Mouse (Mus musculus): Measurements from ENCODE around the gene Atp1b2. TPM values are rescaled to one million over a fixed set of nuclear protein-coding genes. Genes with fewer than 3 reads are reported as not detected.
"Not testable (repeated sequence)": the region's sequence is repeated elsewhere in the genome, so short reads cannot be mapped to it uniquely, and the experiment has no call there.

Gene Atp1b2
- total RNA-seq (2022), result 100 to 1,000 TPM; 386 to 493 (median 443) TPM

DNA sequence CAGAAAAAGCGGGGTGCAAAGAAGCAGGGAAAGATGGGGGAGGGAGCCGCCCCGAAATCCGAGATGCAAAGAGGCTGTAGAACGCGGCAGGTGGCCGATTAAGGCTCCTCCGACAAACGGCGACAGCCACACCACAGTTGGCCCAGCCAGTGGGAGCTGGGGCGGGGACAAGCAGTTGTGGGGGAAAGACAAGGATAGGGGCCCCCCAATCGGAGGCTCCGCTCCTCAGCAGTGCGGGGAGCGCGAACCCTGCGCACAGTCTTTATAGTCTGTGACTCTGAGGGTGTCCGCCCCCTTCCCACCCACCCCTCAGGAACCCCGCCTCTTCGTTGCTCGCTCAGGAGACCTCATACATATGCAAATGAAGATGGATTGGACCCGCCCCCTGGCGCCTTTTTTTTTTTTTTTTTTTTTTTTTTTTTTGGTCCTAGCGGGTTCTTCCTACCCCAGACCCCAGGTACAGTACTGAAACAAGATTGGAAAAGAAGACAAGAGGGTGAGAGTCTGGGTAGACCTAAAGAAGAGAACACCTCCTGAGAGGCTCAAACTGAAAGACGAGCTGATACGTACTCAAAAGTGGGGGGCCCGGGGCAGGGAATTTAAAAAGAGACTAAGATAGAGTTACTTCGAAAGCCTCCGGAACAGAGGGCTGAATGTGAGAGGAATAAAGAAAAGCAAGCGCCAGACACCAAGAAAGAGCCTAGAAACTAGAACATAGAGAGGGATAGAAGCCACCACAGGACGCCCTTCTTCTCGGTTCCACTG lies at the start of gene Atp1b2:
Gene Atp1b2 (minus strand): TSS at position 217 of the 765 bp plus-strand sequence.
- DNase-seq (ENCODE audit: low spot score in 2 of 2), result peak; percentile 79 to 82

DNA sequence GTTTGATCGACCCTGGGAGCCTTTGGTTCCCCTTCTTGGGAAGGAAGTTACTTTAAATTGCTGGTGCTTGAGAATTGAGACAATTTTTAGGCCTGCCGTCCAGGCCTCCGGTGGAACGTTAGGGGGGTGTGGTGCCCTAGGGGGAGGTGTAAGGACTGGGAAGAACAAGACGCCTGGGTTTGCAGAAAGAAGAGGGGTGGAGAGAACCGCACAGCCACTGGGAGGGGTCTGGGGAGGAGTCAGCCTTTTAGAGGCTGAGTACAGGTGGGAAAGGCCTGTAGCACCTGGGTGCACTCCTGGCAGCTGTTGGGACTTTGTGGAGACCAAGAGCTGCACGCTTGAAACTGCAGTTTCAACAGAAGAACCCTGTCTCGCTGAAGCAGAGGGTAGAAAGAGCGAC lies 49.0 kb upstream of the Atp1b2 start:
- DNase-seq (ENCODE audit: low spot score in 2 of 2), result no peak

DNA sequence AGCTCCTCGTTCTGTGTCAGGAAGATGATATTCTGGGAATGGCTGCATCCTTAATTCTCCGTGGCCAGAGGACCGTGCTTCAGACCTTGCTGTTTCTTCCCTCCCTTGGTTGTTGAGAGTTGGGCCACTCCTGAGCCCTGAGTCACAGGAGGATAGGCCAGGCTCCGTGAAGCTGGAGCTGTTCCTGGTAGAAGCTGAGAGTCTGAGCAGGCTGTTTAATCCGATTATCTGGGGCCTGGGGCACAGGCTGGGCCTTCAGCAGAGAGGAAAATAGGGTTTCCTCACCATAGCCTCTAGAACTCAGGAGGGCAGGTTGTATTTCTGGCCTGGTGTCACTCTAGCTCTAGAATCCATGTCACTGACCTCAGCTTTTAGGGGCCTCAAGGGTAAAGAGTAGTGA lies 47.7 kb upstream of the Atp1b2 start:
- no peak for DNase-seq (ENCODE audit: low spot score in 2 of 2)

DNA sequence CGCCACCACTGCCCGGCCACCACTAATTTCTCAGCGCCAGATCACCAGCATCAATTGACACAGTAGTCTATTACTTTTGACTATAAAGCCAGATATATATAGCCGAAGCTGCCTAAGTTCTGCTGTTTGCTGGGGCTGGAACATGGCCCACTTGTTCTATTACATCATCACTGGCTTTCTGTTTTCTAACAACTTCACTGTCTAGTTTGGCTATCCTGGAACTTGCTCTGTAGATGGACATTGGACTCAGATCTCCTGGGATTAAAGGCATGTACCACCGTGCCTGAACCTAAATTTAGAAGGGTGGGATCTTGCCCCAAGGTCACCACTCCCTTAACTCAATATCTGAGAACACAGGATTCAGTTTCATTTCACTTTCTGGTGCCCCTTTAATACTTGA lies 40.1 kb upstream of the Atp1b2 start:
- DNase-seq (ENCODE audit: low spot score in 2 of 2), result no peak

DNA sequence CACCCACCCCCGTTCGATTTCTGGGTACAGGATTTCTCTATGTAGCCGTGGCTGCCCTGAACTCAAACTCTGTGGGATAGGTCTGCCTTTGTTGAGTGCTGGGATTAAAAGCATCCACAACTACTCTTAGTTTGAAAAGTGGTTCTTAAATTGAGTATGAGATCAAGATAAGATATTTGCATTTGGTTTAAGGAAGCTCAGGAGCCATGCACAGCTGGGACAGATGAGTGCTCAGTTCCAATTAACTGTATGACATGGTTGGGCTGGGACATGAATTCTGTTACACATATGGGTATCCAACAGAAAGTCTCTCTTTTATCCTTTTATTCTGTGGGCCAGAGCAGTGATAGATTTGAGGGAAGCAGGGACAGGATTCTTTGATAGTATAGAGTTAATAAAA lies 29.7 kb upstream of the Atp1b2 start:
- no peak for DNase-seq (ENCODE audit: low spot score in 2 of 2)

DNA sequence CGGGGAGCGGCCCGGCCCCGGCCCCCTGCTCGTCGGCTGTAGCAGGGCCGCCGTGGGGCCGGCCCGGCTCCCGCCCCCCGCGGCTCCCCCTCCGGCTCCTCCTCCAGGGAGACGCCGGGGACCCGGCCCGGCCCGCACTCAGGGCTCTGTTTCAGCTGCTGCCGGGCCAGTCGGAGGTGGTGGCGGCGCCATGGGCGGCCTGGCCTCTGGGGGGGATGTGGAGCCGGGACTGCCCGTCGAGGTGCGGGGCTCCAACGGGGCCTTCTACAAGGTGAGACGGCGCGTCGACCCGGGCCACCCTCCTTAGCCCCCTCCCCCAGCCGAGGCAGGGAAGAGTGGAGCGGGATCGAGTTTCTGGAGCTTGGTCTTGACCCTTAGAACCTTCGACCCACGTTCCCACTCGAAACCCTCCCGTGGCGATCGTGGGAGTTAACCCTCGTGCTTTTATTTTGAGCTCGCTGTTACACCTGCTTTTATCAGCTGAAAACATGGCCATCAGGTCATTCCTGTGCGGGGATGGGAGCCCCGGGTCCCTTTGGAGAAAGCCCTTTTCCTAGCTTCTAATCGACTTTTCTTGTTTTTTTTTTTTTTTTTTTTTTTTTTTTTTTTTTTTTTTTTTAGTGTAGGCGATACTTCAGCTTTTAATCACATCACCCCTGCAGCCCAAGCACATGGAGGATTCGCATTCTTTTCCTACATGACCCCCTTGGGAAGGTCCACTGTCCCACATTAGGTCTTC lies 27.6 kb upstream of the Atp1b2 start:
- DNase-seq (ENCODE audit: low spot score in 2 of 2), result no peak

DNA sequence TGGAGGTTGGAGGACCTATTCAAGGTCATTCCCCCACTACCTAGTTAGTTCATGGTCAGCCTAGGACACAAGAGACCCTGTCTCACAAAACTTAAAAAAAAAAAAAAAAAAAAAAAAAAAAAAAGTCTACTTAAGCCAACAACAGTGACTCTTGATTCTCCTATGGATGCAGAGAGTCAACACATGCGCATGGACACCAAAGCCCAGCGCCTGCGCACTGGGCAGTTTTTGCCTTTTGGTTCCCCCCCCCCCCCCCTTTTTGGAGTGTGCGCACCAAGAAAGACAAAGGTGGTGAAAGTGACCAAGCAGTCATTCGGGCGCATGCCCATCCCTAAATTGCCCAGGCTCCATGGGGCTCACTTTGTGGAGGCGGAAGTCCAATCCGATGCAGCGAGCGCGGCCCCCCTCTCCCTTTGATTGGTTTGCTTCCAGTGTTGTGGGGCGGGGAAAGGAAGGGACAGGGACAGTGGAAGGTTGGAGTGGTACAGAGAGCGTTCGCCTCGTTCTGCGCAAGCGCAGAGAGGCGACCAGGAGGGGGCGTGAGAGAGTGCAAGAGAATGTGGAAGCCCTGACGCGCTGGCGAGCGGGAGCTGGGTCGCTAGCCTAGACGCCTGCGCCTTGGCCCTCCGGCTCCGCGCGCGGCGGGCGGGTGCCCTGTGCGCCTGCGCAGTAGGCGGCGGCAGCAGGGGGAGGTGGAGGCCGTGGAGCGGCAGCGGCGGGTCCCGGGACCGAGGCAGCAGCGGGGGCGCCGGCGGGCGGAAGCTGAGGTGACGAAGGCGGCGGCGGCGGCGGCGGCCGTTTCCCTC lies 26.7 kb upstream of the Atp1b2 start, which contains the start of gene Fxr2:
Gene Fxr2 (plus strand): TSS at position 707 of the 806 bp plus-strand sequence.
- peak; percentile 100 for DNase-seq (ENCODE audit: low spot score in 2 of 2)

DNA sequence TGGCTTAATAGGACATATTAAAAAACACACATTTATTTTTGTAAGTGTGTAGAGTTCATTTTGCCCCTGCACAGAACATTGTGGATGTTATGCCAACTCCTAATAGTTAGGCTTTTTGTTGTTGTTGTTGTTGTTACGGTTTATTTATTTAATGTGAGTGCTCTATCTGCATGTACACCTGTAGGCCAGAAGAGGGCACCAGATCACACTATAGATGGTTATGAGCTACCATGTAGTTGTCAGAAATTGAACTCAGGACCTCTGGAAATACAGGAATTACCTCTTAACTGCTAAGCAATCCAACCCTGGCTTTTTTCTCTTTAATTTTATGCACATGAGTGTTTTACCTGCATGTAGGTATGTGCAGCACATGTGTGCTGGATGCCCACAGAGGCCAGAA lies 24.1 kb upstream of the Atp1b2 start:
- DNase-seq (ENCODE audit: low spot score in 2 of 2), result no peak

DNA sequence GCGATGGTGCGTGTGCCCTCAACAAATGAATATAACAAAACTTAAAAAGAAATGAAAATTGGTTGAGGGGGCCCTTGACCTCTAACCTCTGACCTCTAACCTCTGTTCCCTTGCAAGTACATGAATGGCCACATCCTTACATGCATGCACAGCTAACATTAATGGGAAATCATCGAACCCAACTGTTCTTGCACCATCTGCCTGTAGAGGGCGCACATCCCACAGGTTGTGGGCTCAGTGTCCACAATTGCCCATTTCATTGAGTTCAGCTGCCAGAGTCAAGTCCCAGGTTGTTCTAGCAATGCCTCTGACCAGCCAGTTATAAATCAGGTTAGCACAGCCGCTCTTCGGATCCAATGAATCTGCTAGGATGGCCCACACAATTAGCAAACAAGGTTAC lies 22.5 kb upstream of the Atp1b2 start:
- DNase-seq (ENCODE audit: low spot score in 2 of 2), result peak; percentile 65 to 78

DNA sequence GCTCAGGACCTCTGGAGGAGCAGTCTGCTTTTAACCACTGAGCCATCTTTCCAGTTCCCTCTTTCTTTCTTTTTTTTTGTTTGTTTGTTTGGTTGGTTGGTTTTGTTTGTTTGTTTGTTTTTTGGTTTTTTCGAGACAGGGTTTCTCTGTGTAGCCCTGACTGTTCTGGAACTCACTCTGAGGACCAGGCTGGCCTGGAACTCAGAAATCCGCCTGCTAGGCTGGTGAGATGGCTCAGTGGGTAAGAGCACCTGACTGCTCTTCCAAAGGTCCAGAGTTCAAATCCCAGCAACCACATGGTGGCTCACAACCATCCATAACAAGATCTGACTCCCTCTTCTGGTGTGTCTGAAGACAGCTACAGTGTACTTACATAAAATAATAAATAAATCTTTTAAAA lies 18.6 kb upstream of the Atp1b2 start:
- not testable (repeated sequence) for DNase-seq (ENCODE audit: low spot score in 2 of 2)

DNA sequence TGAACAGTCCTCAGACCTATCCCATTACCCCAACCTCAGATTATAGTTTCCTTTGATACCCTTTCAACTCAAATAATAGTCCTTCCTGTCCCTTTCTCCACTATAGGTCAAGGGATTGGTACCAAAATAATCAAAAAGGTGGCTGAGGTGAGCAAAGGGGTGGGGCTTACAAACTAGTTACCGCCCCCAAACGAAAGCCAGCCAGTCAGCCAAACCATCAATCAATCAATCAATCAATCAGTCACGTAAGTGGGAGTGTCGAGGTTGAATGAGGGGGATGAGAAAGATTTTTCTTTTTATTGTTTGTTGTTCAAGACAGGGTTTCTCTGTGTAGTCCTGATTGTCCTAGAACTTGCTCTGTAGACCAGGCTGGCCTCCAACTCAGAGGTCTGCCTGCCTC lies 17.3 kb upstream of the Atp1b2 start:
- no peak for DNase-seq (ENCODE audit: low spot score in 2 of 2)

DNA sequence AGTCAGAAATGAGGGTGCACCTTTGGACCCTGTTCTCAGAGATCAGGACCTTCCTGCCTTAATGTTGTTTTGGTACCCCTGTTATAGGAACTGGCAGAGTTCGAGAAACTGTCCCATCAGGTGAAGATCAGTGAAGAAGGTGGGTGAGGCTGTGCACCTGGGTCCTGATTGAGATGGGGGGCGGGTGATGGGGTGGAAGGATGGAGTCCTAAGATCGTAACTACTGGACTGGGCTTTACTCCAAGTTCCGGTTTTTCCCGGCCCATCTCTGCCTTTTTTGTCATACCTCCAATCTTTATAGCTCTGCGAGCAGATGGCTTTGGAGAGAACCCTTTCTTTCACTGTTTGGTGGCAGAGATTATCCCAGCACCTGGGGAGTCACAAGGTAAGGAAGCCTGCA lies 16.7 kb upstream of the Atp1b2 start:
- no peak for DNase-seq (ENCODE audit: low spot score in 2 of 2)

DNA sequence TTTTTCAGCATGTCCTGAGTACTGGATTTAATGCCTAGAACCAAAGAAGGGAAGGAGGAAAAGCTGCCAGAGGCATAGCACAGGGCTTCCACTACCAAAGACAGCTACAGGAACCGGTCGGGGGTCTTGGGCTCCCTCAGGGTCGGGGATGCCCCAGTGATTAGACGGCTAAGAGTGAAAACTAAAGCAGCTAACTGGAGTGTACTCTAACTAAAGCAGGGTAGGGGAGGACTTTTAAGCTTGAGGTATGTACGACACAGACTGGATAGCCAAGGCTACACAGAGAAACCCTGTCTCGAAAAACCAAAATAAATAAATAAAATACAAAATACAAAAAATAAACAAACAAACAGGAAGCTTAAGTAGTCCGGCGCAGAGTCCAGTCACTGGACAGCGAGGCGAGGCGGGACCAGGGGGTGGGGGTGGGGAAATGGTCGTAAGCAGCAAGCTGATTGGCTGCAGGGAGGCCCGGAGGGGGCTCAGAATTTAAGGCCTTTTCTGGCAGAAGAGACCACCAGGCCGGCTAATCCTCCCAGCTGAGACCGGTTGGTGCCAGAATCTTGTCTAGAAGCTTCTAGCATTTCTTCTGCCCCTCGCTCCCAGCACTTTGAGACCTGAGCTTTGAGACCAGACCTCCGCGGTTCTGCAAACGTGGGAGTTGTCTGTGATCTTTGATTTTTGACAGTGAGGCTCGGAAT lies 16.0 kb upstream of the Atp1b2 start, which contains the start of gene Sat2:
Gene Sat2 (plus strand): TSS at position 454 of the 698 bp plus-strand sequence.
- DNase-seq (ENCODE audit: low spot score in 2 of 2), result peak in 1 of 2 experiments; percentile 40

DNA sequence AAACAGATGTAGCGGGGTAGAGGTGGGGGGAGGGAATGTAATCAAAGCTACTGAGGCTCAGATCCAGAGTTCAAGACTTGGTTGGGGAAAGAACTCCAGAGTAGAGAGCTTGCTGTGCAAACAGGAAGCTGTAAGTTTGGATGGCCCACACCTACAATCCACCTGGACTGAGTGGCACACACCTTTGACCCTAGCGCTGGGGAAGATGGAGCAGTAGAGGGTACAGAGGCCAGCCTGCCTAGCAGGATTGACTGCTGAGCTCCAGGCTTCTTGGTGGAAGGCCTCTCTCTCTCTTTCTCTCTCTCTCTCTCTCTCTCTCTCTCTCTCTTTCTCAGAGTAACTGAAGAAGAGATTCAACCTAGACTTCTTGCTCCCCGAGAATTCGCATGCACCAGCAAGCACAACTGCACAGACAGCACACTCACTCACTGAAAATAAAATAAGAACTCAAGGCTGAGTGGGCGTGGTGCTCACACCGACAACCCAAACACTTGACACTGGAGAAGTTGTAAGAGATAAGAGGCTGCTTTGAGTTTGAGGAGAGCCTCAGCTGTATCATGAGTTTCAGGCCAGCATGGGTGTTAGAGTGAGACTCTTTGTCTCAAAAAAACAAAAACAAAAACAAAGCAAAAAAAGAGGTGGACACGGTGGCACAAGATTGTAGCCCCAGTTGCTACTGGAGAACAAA lies 14.8 kb upstream of the Atp1b2 start:
- DNase-seq (ENCODE audit: low spot score in 2 of 2), result no peak

DNA sequence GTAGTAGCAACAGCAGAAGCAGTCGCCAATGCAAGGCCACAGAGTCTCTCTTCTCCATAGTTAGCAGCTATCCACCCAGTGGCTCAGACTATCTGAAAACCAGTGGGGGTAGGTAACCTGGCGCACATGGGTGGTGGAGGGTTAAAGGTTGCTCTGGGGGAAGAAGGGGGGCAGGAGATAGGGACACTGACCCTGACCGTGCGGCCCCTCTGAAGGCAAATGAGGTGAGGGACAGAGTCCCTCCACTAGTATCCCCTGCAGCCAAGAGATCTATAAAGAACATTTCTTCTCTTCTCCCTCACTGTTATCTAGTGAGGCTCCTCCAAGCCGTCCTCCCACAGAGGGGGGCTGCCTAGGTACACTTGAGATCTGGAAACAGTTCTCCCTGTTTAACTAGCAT lies 12.1 kb upstream of the Atp1b2 start, which contains the start of gene Shbg:
Gene Shbg (minus strand): TSS at position 101 of the 400 bp plus-strand sequence.
- DNase-seq (ENCODE audit: low spot score in 2 of 2), result no peak

DNA sequence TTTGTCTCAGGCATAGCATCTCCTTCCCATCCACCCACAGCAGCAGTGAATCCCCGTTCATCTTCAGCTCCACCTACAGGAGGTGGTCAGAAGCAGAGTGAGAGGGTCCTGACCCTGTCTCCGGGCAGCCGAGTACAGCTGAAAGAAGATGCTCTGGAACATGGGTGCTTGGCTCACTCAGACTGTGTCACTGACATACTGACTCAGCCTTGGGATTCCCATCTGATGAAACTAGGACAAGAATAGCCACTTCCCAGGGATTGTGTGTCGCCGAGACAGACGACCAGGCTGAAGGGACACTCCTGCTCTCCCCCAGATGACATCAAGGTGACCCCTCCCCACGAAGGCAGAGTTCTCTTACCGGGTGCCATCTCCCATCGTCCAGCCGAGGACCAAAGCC lies 11.0 kb upstream of the Atp1b2 start:
- no peak for DNase-seq (ENCODE audit: low spot score in 2 of 2)

DNA sequence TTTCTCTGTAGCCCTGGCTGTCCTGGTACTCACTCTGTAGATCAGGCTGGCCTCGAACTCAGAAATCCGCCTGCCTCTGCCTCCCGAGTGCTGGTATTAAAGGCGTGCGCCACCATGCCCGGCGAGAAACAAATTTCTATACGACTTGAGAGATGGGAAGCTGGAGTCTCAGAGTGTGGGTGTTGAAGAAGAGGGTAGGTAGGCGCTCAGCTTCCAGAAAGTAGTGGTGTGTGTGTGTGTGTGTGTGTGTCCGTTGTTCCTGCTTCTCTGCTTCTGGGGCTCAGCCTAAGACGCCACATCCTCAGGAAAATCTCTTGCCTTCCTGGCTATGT lies 8.5 kb upstream of the Atp1b2 start:
- not testable (repeated sequence) for DNase-seq (ENCODE audit: low spot score in 2 of 2)

DNA sequence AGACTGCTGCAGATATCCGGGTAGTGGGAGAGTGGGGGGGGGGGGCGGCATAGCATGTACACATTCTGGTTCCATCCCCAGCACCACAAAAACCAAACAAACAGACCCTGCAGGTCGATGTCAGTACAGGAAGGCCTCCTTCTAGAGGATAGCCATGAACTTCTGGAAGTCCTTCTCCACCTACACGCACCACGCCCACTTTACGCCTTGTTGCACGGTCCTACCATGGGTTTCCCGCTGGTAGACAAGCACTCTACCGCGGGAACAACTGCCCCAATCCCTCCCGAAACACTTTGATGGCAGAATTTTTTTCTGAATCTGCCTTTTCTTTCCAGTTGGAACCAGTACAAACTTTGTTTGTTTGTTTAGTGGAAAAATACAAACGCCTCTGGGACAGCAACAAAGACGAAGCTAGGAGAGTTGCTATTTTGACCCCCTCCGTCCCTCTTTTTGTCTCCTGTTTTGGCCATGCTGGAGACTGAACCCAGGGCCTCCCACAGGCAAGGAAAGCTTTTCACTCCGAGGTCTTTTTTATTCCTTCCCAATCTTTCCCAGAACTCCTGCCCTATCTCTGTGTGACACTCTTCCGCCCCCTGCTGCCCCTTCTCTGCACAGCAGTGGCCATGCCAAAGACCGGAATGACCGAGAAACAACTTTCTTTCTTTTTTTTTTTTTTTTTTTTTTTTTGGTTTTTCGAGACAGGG lies 8.0 kb upstream of the Atp1b2 start:
- peak; percentile 71 to 80 for DNase-seq (ENCODE audit: low spot score in 2 of 2)

DNA sequence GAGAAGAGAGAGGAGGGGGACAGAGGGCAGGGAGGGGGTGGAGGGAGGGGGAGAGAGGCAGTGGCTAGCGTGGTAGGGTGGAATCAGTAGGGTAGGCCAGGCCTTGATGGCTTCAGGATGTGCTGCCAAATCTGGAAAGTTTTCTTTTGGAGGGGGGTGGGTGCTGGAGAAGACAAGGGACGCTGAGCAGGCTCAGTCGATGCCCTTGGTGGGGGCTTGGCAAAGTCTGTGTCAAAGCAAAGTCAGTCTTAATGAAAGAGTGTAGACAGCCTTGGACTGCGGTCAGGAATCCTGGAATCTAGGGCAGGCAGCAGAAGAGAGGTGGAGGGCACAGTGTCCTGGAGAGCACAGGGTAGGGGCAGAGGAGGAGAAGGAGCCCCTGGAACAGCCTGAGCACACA lies 5.2 kb upstream of the Atp1b2 start:
- no peak for DNase-seq (ENCODE audit: low spot score in 2 of 2)

DNA sequence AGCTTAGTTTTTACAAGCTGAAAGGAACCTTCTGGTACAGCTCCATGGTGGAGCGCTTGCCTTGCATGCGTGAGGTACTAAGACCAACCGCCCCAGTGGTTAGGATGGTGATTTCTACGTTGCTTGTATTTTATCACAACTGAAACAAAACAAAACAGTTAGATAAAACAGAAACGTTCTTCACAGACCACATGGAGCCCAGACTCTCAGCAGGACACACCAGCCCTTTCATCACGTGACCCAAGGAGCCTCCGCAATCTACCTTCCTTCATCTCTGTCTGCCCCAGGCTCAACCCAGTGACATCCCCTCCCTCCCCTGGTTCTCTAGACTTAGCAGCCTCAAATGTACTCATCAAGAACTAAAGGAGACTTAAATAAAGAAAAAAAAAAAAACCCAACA lies 3.7 kb upstream of the Atp1b2 start:
- DNase-seq (ENCODE audit: low spot score in 2 of 2), result no peak

Measured in layer of hippocampus, adult 8-10 months (tissue).